Mouse (Mus musculus): ENCODE measurements at regions not wholly inside any gene's neighbourhood (a gene's known extent, or its start where the extent isn't known, plus 50 kb on each side); places are given as distances from the start of the nearest gene placed in this dataset.
A peak's percentile ranks its signal among the peaks of the same experiment; 100 is the strongest.

- no peak for DNase-seq (ENCODE audit: extremely low spot score)
Measured at GRCm38 (mm10) chr11:8377301-8377700, 287.0 kb downstream of the Tns3 start.

- DNase-seq (ENCODE audit: extremely low spot score): no peak
Measured at GRCm38 (mm10) chr11:8365545-8365944, 298.8 kb downstream of the Tns3 start.

- DNase-seq (ENCODE audit: extremely low spot score): no peak
Measured at GRCm38 (mm10) chr11:8364703-8365433, 299.5 kb downstream of the Tns3 start.

GRCm38 (mm10) chr11:8344938-8345337 is 319.4 kb downstream of the Tns3 start:
- no peak for DNase-seq (ENCODE audit: extremely low spot score)

- peak; percentile 37 for DNase-seq (ENCODE audit: extremely low spot score)
Measured at GRCm38 (mm10) chr11:8302347-8303188, 361.8 kb downstream of the Tns3 start.

- no peak for DNase-seq (ENCODE audit: extremely low spot score)
Measured at GRCm38 (mm10) chr11:8297462-8297861, 366.9 kb downstream of the Tns3 start.

- peak; percentile 12 for DNase-seq (ENCODE audit: extremely low spot score)
Measured at GRCm38 (mm10) chr11:8293322-8294014, 370.9 kb downstream of the Tns3 start.

GRCm38 (mm10) chr11:8285271-8285670 is 379.1 kb downstream of the Tns3 start:
- DNase-seq (ENCODE audit: extremely low spot score): no peak

GRCm38 (mm10) chr11:8275203-8275602 is 389.1 kb downstream of the Tns3 start:
- no peak for DNase-seq (ENCODE audit: extremely low spot score)

- DNase-seq (ENCODE audit: extremely low spot score): no peak
Measured at GRCm38 (mm10) chr11:8269171-8269570, 395.2 kb downstream of the Tns3 start.

GRCm38 (mm10) chr11:8254036-8254435 is 410.3 kb downstream of the Tns3 start:
- no peak for DNase-seq (ENCODE audit: extremely low spot score)

GRCm38 (mm10) chr11:8251360-8251759 is 413.0 kb downstream of the Tns3 start:
- DNase-seq (ENCODE audit: extremely low spot score): no peak

GRCm38 (mm10) chr11:8249468-8249867 is 414.9 kb downstream of the Tns3 start:
- no peak for DNase-seq (ENCODE audit: extremely low spot score)

- DNase-seq (ENCODE audit: extremely low spot score): no peak
Measured at GRCm38 (mm10) chr11:8247535-8247934, 416.8 kb downstream of the Tns3 start.

GRCm38 (mm10) chr11:8247024-8247423 is 417.3 kb downstream of the Tns3 start:
- DNase-seq (ENCODE audit: extremely low spot score): no peak

GRCm38 (mm10) chr11:8245408-8246003 is 418.8 kb downstream of the Tns3 start:
- no peak for DNase-seq (ENCODE audit: extremely low spot score)

GRCm38 (mm10) chr11:8238498-8238897 is 425.8 kb downstream of the Tns3 start:
- no peak for DNase-seq (ENCODE audit: extremely low spot score)

- peak; percentile 37 for DNase-seq (ENCODE audit: extremely low spot score)
Measured at GRCm38 (mm10) chr11:8237556-8237955, 426.8 kb downstream of the Tns3 start.

GRCm38 (mm10) chr11:8236056-8236455 is 428.3 kb downstream of the Tns3 start:
- no peak for DNase-seq (ENCODE audit: extremely low spot score)

- no peak for DNase-seq (ENCODE audit: extremely low spot score)
Measured at GRCm38 (mm10) chr11:8232636-8233189, 431.6 kb downstream of the Tns3 start.

GRCm38 (mm10) chr11:8229787-8230186 is 434.5 kb downstream of the Tns3 start:
- DNase-seq (ENCODE audit: extremely low spot score): no peak

Data from embryo, embryonic 9.5 days (tissue).